Comparison of ENCODE assay signal across 8 mouse cellular contexts in the genomic region with DNA sequence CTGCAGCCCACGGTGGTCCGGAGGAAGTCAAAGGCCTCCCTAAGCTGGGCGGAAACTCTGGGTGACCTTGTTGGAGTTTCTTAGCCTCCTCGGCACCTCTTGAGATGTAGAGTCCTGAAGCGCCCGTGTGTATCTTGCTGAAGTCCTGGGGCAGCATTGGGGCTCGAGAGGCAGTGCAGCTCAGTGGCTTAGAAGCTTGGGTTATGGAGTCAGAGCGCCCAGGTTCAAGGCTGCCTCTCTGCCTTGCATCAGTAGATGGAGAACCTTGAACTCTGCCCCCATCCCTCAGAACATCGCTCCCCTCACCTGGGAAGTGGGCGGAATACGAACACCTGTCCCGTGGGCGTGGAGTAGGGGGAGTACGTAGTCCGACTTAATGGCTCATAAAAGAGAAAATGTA. TPM values are rescaled to one million over a fixed set of nuclear protein-coding genes. Genes with fewer than 3 reads are reported as not detected.
DNase-seq lines count a peak whose midpoint lies in the region; ATAC-seq and TF ChIP-seq lines count a peak whose summit lies in the region.

No protein-coding gene starts in this region.

- in situ Hi-C loops in Patski (cut with MboI; ENCODE audit: low pct_unique_long_range_greater_than_20kb), result no loop called here

- WGBS in heart, embryonic 16.5 days, result 11% methylated on average over 15 of the region's 15 CpGs
- WGBS in hindbrain, embryonic 12.5 days, result 10% methylated on average over 15 of the region's 15 CpGs
- 12% methylated on average over 15 of the region's 15 CpGs for WGBS in midbrain, embryonic 10.5 days

- H3K4me2 ChIP-seq in heart, embryonic 16.5 days (ENCODE audit: low read depth, low read length), result peak overlapping the region; percentile 88
- peak overlapping the region; percentile 69 for H3K4me2 ChIP-seq in hindbrain, embryonic 12.5 days (replicated peaks)

- H3K27ac ChIP-seq in heart, embryonic 16.5 days (ENCODE audit: low read length), result peak overlapping the region; percentile 88
- peak overlapping the region; percentile 85 for H3K27ac ChIP-seq in hindbrain, embryonic 12.5 days
- peak overlapping the region; percentile 85 for H3K27ac ChIP-seq in midbrain, embryonic 10.5 days (replicated peaks)

- peaks cover 5% of the 10 kb centered on the region for H3K36me3 ChIP-seq in heart, embryonic 16.5 days (ENCODE audit: control insufficient read depth, insufficient read depth)
- H3K36me3 ChIP-seq in hindbrain, embryonic 12.5 days, result peaks cover 4% of the 10 kb centered on the region; the same call in 1 of the 2 replicates
- H3K36me3 ChIP-seq in midbrain, embryonic 10.5 days, result peaks cover 7% of the 10 kb centered on the region

- peak overlapping the region; percentile 96 for H3K4me3 ChIP-seq in heart, embryonic 16.5 days (ENCODE audit: low read length)
- H3K4me3 ChIP-seq in hindbrain, embryonic 12.5 days, result peak overlapping the region; percentile 74
- H3K4me3 ChIP-seq in midbrain, embryonic 10.5 days, result peak overlapping the region; percentile 76

- TF ChIP-seq CTCF in Patski (IDR thresholded peaks at IDR 0.05), result no peak

- H3K9me3 ChIP-seq in heart, embryonic 16.5 days (replicated peaks; ENCODE audit: control insufficient read depth, low read length), result 0 out of 2 replicates have a peak, but pooled peaks cover 2% of the 10 kb centered on the region
- no peaks in the 10 kb centered on the region for H3K9me3 ChIP-seq in hindbrain, embryonic 12.5 days (replicated peaks)
- no peaks in the 10 kb centered on the region for H3K9me3 ChIP-seq in midbrain, embryonic 10.5 days (replicated peaks)

- peak overlapping the region; percentile 91 for H3K9ac ChIP-seq in heart, embryonic 16.5 days (ENCODE audit: low read length)
- peak overlapping the region; percentile 73 for H3K9ac ChIP-seq in hindbrain, embryonic 12.5 days

- no peak for ATAC-seq in heart, embryonic 16.5 days (replicated peaks; ENCODE audit: extremely low read depth, insufficient read depth, low FRiP score)
- peak; percentile 15 for ATAC-seq in Patski
- ATAC-seq in hindbrain, embryonic 12.5 days (ENCODE audit: low FRiP score), result no peak

- H3K4me1 ChIP-seq in heart, embryonic 16.5 days (ENCODE audit: control insufficient read depth, insufficient read depth, low read length), result peaks cover 11% of the 10 kb centered on the region
- H3K4me1 ChIP-seq in hindbrain, embryonic 12.5 days, result peaks cover 21% of the 10 kb centered on the region
- peaks cover 24% of the 10 kb centered on the region for H3K4me1 ChIP-seq in midbrain, embryonic 10.5 days

- H3K27me3 ChIP-seq in heart, embryonic 16.5 days (ENCODE audit: control insufficient read depth, insufficient read depth, low read length), result no peaks in the 10 kb centered on the region
- H3K27me3 ChIP-seq in Patski, result no peaks in the 10 kb centered on the region
- H3K27me3 ChIP-seq in hindbrain, embryonic 12.5 days, result no peaks in the 10 kb centered on the region
- H3K27me3 ChIP-seq in midbrain, embryonic 10.5 days (ENCODE audit: low read depth, poor library complexity, severe bottlenecking), result no peaks in the 10 kb centered on the region

- POLR2A ChIA-PET in Patski (lab: Charles Lee), result interaction anchor here (0.6 kb wide), 1 partner anchor 29 kb away, joined by 3 read pairs; no protein-coding TSS in a partner anchor

- CTCF ChIA-PET in Patski (lab: Charles Lee), result no interaction called here

- DNase-seq in heart, postnatal 4 days, result no peak
- no peak for DNase-seq in Patski (ENCODE audit: low read depth, low spot score)
- no peak for DNase-seq in midbrain, embryonic 10.5 days (ENCODE audit: low spot score)
- DNase-seq in adipocyte (ENCODE audit: low spot score), result no peak
- DNase-seq in urinary bladder, postnatal 14 days (ENCODE audit: low spot score), result no peak
- no peak for DNase-seq in layer of hippocampus, postnatal 25 days (ENCODE audit: extremely low spot score in 1 of 2, low spot score in 1 of 2)

RNA-seq across cellular contexts. Expression of a gene that starts 0.4 kb away (rescaled TPM):
- 14.4 and 15.5 TPM in 2 replicates for polyA plus RNA-seq in heart, embryonic 16.5 days (2015; fragmentation: Nextera tagmentation; extraction: Ambion mirVana)
- total RNA-seq in heart, postnatal 4 days (2021), result 10 to 100 TPM; 33.2 to 33.3 TPM
- 20.8 TPM for polyA plus RNA-seq in Patski (2021)
- 14.5 and 16.4 TPM in 2 replicates for polyA plus RNA-seq in hindbrain, embryonic 12.5 days (2016; fragmentation: Nextera tagmentation; extraction: Ambion mirVana)
- 17.7 and 19.6 TPM in 2 replicates for polyA plus RNA-seq in midbrain, embryonic 10.5 days (2016; fragmentation: Nextera tagmentation; extraction: Ambion mirVana)
- total RNA-seq in layer of hippocampus, postnatal 25 days (2021), result 10 to 100 TPM; 16.1 to 22.0 TPM

RNA-seq across cellular contexts. Expression of a gene that starts 27.1 kb away (rescaled TPM):
- 58.2 and 61.4 TPM in 2 replicates for polyA plus RNA-seq in heart, embryonic 16.5 days (2015; fragmentation: Nextera tagmentation; extraction: Ambion mirVana)
- 10 to 100 TPM; 29.9 to 33.7 TPM for total RNA-seq in heart, postnatal 4 days (2021)
- polyA plus RNA-seq in Patski (2021), result 12.9 TPM
- 31.1 and 32.5 TPM in 2 replicates for polyA plus RNA-seq in hindbrain, embryonic 12.5 days (2016; fragmentation: Nextera tagmentation; extraction: Ambion mirVana)
- 54.4 and 55.8 TPM in 2 replicates for polyA plus RNA-seq in midbrain, embryonic 10.5 days (2016; fragmentation: Nextera tagmentation; extraction: Ambion mirVana)
- 1 to 10 TPM; 5.2 to 6.5 TPM for total RNA-seq in layer of hippocampus, postnatal 25 days (2021)
